Comparison of ENCODE assay signal across 7 mouse cellular contexts in the genomic region with DNA sequence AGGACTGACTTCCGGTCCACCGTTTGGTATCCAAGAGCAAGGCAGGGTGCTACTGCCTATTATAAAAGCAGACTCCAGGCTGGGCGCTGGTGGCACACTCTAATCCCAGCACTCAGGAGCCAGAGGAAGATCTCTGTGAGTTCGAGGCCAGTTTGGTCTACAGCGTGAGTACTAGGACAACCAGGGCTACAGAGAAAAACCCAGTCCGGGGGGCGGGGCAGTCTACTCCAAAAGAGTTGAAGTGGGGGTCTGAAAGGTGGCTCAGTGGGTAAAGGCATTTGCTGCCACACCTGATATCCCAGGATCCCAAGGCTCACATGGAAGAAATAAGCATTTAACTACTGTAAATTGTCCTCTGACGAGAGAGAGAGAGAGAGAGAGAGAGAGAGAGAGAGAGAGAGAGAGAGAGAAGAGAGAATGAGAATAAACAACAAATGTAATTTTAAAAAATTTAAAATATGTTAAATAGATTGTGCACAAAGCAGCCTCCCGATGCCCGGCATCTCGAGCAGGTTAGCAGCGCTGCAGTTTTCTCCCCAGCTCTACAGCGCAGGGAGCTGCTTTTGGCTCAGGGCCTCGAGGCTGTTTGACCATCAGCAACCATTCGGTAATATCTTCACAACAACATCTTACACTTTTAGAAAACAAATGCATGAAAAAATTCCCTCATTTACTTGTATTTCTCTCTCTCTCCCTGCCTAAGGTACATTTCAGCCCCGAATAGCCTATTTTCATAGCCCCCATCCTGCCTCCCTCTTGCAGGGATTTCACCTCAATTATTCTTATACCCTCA. TPM values are rescaled to one million over a fixed set of nuclear protein-coding genes. Genes with fewer than 3 reads are reported as not detected.
DNase-seq lines count a peak whose midpoint lies in the region; ATAC-seq lines count a peak whose summit lies in the region.

No protein-coding gene starts in this region.

- 14% methylated on average over 16 of the region's 16 CpGs for WGBS in lung, embryonic 15.5 days
- WGBS in forebrain, embryonic 11.5 days: 14% methylated on average over 16 of the region's 16 CpGs
- 16% methylated on average over 16 of the region's 16 CpGs for WGBS in limb, embryonic 12.5 days
- 17% methylated on average over 16 of the region's 16 CpGs for WGBS in stomach, embryonic 16.5 days

- H3K27ac ChIP-seq in lung, embryonic 15.5 days: no peak overlapping the region
- no peak overlapping the region for H3K27ac ChIP-seq in forebrain, embryonic 11.5 days (ENCODE audit: low read depth, low read length)
- no peak overlapping the region for H3K27ac ChIP-seq in limb, embryonic 12.5 days
- no peak overlapping the region for H3K27ac ChIP-seq in stomach, embryonic 16.5 days (ENCODE audit: low read length)

- H3K27me3 ChIP-seq in lung, embryonic 15.5 days: peaks cover 77% of the 10 kb centered on the region
- peaks cover 66% of the 10 kb centered on the region for H3K27me3 ChIP-seq in forebrain, embryonic 11.5 days (ENCODE audit: control insufficient read depth, insufficient read depth, low read length)
- H3K27me3 ChIP-seq in limb, embryonic 12.5 days: peaks cover 89% of the 10 kb centered on the region
- H3K27me3 ChIP-seq in stomach, embryonic 16.5 days (ENCODE audit: control insufficient read depth, insufficient read depth, low read length): peaks cover 33% of the 10 kb centered on the region

- no peaks in the 10 kb centered on the region for H3K36me3 ChIP-seq in lung, embryonic 15.5 days
- no peaks in the 10 kb centered on the region for H3K36me3 ChIP-seq in forebrain, embryonic 11.5 days (ENCODE audit: control insufficient read depth, insufficient read depth, low read length)
- H3K36me3 ChIP-seq in limb, embryonic 12.5 days: no peaks in the 10 kb centered on the region
- no peaks in the 10 kb centered on the region for H3K36me3 ChIP-seq in stomach, embryonic 16.5 days (ENCODE audit: control insufficient read depth, insufficient read depth, low read length)

- ATAC-seq in lung, embryonic 15.5 days (ENCODE audit: borderline replicate concordance, extremely low read depth, low FRiP score, low TSS enrichment): no peak
- ATAC-seq in forebrain, embryonic 11.5 days (replicated peaks; ENCODE audit: low FRiP score): no peak
- no peak for ATAC-seq in limb, embryonic 12.5 days (ENCODE audit: insufficient number of reproducible peaks, insufficient read depth, low FRiP score, low TSS enrichment, low read depth)
- ATAC-seq in stomach, embryonic 16.5 days (ENCODE audit: insufficient read depth, low FRiP score): no peak
- no peak for ATAC-seq in megakaryocyte-erythroid progenitor cell, adult 5-6 weeks (replicated peaks; ENCODE audit: low FRiP score, low TSS enrichment, poor library complexity, severe bottlenecking)

- H3K4me3 ChIP-seq in lung, embryonic 15.5 days: peak overlapping the region; percentile 47; the same call in 1 of the 2 replicates
- no peak overlapping the region; the same call in 1 of the 2 replicates for H3K4me3 ChIP-seq in forebrain, embryonic 11.5 days (ENCODE audit: low read depth, low read length)
- peak overlapping the region; percentile 52 for H3K4me3 ChIP-seq in limb, embryonic 12.5 days (replicated peaks)
- H3K4me3 ChIP-seq in stomach, embryonic 16.5 days (replicated peaks; ENCODE audit: low read length): peak overlapping the region; percentile 57; the same call in 1 of the 2 replicates

- no peak overlapping the region for H3K9ac ChIP-seq in lung, embryonic 15.5 days
- H3K9ac ChIP-seq in forebrain, embryonic 11.5 days (ENCODE audit: low read length): no peak overlapping the region
- no peak overlapping the region for H3K9ac ChIP-seq in limb, embryonic 12.5 days (replicated peaks)
- H3K9ac ChIP-seq in stomach, embryonic 16.5 days (ENCODE audit: low read length): no peak overlapping the region

- H3K4me1 ChIP-seq in lung, embryonic 15.5 days: peaks cover 30% of the 10 kb centered on the region
- H3K4me1 ChIP-seq in forebrain, embryonic 11.5 days (replicated peaks; ENCODE audit: control insufficient read depth, insufficient read depth, low read length): peaks cover 2% of the 10 kb centered on the region; the same call in 1 of the 2 replicates
- H3K4me1 ChIP-seq in limb, embryonic 12.5 days (replicated peaks): peaks cover 16% of the 10 kb centered on the region
- peaks cover 7% of the 10 kb centered on the region; the same call in 1 of the 2 replicates for H3K4me1 ChIP-seq in stomach, embryonic 16.5 days (ENCODE audit: control insufficient read depth, insufficient read depth, low read length)

- H3K9me3 ChIP-seq in lung, embryonic 15.5 days: no peaks in the 10 kb centered on the region
- no peaks in the 10 kb centered on the region for H3K9me3 ChIP-seq in forebrain, embryonic 11.5 days (ENCODE audit: control insufficient read depth, low read length)
- no peaks in the 10 kb centered on the region for H3K9me3 ChIP-seq in limb, embryonic 12.5 days
- no peaks in the 10 kb centered on the region for H3K9me3 ChIP-seq in stomach, embryonic 16.5 days (replicated peaks; ENCODE audit: control insufficient read depth, low read length)

- peak overlapping the region; percentile 93 for H3K4me2 ChIP-seq in lung, embryonic 15.5 days
- H3K4me2 ChIP-seq in forebrain, embryonic 11.5 days (ENCODE audit: low read depth, low read length, severe bottlenecking): peak overlapping the region; percentile 72
- peak overlapping the region; percentile 87 for H3K4me2 ChIP-seq in limb, embryonic 12.5 days
- peak overlapping the region; percentile 71 for H3K4me2 ChIP-seq in stomach, embryonic 16.5 days (ENCODE audit: low read depth, low read length)

- no peak for DNase-seq in lung, postnatal 14 days
- DNase-seq in forebrain, embryonic 11.5 days (ENCODE audit: low spot score): peak; percentile 49
- no peak for DNase-seq in kidney, adult 9 months

RNA-seq across cellular contexts. Expression of a gene that starts 0.9 kb away (rescaled TPM):
- 0.37 and 0.48 TPM in 2 replicates for polyA plus RNA-seq in lung, embryonic 15.5 days (2015; fragmentation: Nextera tagmentation; extraction: Ambion mirVana)
- polyA plus RNA-seq in forebrain, embryonic 11.5 days (2014; fragmentation: Nextera tagmentation; extraction: Ambion mirVana): 0.84 and 0.95 TPM in 2 replicates
- polyA plus RNA-seq in limb, embryonic 12.5 days (2016; fragmentation: Nextera tagmentation; extraction: Ambion mirVana): 0.14 and 0.34 TPM in 2 replicates
- 2.2 and 2.6 TPM in 2 replicates for polyA plus RNA-seq in stomach, embryonic 16.5 days (2015; fragmentation: Nextera tagmentation; extraction: Ambion mirVana)
- total RNA-seq in megakaryocyte-erythroid progenitor cell, adult 5-6 weeks (2014; fragmentation: Nextera tagmentation): 0.33 TPM in 1 of 2 replicates, not detected in the other
- 0.05 TPM in 1 of 2 replicates, not detected in the other for total RNA-seq in megakaryocyte-erythroid progenitor cell, adult 5-6 weeks (2017)
